Mouse (Mus musculus) T-helper 1 cell (primary cell): ENCODE data around the gene Psmc6.

ENCODE experiments used
- in situ Hi-C: fragments of 300-600 bp; cut with MboI, MseI; formaldehyde crosslinking; loops from one replicate; pipeline ENCODE4 v1.15.1; 2025; ENCODE audit warnings: high pct_unique_total_duplicates

The Psmc6 gene

GRCm38 (mm10) chr14:45329589-45330181 lies at the start of gene Psmc6:
Psmc6 (plus strand) TSS chr14:45329788.
- in situ Hi-C loops: no loop called here

GRCm38 (mm10) chr14:45282066-45282465 lies 47.5 kb upstream of the Psmc6 start:
- in situ Hi-C loops: no loop called here

DNA sequence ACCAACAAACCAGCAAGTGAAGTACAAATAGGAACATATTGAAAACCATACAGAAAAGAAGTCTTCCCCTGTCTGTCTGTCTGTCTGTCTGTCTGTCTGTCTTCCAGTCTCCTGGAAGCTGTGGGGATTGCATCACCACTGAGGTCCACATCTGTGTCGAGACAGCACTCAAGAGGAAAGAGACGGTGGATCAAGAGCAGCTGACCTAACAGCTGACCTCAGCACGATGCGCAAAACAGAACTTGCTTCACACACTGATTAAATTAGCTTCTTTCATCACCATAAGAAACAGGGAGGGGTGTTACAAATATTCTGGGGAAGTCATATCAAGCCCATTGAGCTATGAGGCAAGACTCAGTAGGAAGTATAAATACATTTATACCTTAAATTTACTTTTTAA lies 38.0 kb upstream of the Psmc6 start:
- in situ Hi-C loops: no loop called here

DNA sequence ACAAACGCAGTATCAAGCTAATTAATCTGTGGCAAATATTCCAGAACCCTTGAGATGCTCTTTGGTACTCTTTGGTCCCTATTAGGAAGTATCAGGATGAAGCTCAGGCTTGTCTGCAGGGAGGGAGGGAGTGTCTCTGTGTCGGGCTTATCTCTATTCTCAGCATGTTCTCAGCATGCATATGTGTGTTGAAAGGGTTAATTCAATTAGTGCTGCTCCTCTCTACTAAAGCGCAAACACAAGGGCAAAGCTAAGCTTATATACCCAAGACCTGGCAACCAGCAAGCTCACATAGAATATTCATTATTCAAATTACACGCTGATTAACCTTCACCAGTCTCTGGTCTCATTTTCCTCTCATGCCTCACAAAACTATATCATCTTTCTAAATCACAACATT lies 25.6 kb upstream of the Psmc6 start:
- in situ Hi-C loops: no loop called here

GRCm38 (mm10) chr14:45304389-45304788 lies 25.2 kb upstream of the Psmc6 start:
- in situ Hi-C loops: no loop called here

- in situ Hi-C loops: no loop called here
These were observed 23.7 kb upstream of the Psmc6 start for GRCm38 (mm10) chr14:45305852-45306251.

- in situ Hi-C loops: no loop called here
These were observed 21.8 kb upstream of the Psmc6 start for GRCm38 (mm10) chr14:45307630-45308328.

GRCm38 (mm10) chr14:45309646-45310045 lies 19.9 kb upstream of the Psmc6 start:
- in situ Hi-C loops: no loop called here

DNA sequence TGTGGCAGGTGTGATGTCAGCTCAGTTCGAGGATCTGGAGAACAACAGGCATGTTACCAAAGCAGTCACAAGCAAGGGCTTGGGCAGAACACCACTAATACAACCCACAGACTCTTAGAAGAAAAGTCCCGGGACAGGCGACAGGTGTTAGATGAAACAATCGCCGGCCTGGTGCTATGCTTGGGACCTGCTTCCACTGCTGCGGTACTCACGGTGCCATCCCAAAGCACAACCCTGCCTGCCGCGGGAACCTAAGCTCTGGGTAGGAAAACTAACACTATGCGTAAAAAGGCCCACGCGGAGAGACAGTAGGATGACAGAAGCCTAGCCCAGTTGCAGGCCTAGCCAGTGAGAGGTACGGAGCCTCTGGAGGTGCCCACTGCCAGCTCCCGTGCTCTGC lies 19.5 kb upstream of the Psmc6 start:
- in situ Hi-C loops: no loop called here

DNA sequence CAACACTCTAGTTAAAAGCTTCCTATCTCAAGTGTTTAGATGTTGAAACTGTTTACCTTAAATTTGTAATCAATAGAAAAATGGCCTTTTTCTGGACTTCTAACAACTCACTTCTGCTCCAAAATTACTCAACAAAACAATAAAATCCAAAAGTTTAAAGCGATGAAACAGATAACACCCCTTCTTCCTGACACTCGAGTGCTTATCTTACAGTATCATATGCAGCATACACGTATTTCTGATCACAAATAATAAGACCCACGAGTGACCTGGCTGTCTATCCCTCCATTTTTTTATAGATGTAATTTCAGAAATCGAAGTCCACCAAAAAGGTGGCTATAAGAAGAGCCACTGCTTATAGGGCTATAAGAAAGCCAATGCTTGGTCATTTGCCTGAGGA lies 12.7 kb upstream of the Psmc6 start:
- in situ Hi-C loops: no loop called here

GRCm38 (mm10) chr14:45317921-45318411 lies 11.6 kb upstream of the Psmc6 start:
- in situ Hi-C loops: no loop called here

DNA sequence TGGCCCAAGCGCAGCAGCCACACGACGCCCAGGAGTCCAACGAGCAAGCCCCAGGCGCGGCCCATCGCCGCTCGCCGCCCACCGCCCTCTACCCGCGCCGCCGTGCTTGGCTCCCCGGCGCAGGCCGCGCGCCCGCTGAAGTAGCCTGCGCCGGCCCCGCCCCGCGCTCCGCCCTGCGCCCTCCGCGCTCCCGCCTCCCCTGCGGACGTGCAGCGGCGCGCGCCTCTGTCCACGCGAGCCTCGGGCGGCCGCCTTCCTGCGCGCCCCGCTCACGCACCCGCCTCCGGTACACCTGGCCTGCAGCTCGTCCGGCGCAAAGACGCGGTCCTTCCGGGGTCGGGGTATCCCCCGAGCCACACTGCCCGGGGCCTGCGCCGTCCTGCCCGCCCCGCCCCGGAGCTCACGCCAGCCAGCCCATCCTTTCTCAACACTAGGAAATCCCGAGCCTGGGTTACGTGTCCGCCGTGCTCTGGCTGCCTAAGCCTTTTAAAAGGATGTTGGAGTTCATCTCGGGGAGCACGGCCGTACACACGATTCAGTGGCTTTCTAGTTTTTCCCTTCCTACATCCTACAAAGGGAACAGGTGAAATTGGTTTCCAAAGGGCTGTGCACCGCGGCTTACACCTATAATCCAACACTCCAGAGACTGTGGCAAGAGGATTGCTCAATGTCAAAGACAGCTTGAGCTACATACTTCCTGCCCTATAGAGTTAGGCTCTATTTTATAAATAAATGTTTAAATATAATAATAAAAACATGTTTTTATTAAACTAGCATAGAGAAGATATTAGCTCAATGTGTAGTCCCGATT lies 11.0 kb upstream of the Psmc6 start, which contains the start of gene Ero1l:
TSS of gene Ero1l (minus strand) at position 346 of the 811 bp plus-strand sequence.
- in situ Hi-C loops: no loop called here

- in situ Hi-C loops: no loop called here
These were observed 10.4 kb upstream of the Psmc6 start for GRCm38 (mm10) chr14:45319237-45319610.

GRCm38 (mm10) chr14:45320111-45320510 lies 9.5 kb upstream of the Psmc6 start:
- in situ Hi-C loops: no loop called here

DNA sequence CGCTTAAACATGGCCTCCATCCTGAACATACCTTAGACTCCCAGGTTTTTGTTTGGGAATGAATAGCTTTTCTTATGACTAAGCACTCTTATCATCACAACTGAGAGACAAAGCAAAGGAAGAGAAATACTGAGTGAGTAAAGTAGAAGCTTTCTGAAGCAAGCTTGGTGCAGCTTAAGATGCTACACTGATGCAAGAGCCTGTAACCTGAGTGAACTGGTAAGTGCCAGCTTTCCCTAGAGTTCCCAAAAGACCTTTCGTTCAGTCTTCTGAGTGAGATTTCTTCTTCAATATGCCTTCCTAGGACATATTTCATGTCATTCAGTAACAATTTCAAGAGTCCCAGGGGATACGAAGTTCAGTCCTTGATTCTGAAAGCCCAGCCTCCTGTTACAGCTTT lies 8.5 kb upstream of the Psmc6 start:
- in situ Hi-C loops: no loop called here

- in situ Hi-C loops: no loop called here
These were observed 8.0 kb upstream of the Psmc6 start for GRCm38 (mm10) chr14:45321622-45322021.

DNA sequence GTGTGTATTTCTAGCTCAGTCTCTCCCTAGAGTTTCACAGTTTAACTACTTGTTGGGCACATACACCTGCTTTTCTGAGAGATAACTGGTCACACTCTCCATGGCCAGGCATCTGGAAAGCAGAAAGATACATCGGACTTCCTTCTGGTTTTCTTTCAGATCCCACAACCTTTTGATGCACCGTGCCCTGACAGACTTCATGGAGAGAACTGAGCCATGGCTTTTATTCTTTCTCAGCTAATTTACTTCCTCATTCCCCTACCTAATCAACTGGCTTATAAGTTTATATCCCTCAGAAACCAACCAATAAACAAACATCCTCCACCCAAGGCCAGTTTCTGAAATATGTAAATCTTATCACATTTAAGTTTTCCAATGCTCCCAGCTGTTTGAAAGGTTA lies 7.1 kb upstream of the Psmc6 start:
- in situ Hi-C loops: no loop called here

DNA sequence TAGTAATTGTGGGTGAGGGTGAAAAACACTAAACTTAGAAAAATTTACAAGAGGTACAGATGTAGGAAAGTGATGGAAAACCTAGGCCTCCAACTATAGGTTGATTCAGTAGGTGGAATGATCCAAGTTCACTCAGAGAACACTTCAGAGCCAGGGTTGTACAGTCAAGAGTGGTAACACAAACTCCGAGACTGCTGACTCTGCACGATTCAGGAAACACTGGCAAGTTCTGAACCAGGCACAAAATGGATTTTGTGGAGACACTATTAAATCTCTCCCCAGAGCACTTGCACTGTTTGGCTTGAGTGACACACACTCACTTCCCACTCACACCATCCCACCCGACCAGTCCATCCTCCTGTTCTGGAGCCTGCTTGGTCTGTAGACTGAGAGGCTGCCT lies 6.3 kb upstream of the Psmc6 start:
- in situ Hi-C loops: no loop called here

GRCm38 (mm10) chr14:45325471-45325870 lies 4.1 kb upstream of the Psmc6 start:
- in situ Hi-C loops: no loop called here

GRCm38 (mm10) chr14:45328072-45328713 lies 1.4 kb upstream of the Psmc6 start:
- in situ Hi-C loops: no loop called here

DNA sequence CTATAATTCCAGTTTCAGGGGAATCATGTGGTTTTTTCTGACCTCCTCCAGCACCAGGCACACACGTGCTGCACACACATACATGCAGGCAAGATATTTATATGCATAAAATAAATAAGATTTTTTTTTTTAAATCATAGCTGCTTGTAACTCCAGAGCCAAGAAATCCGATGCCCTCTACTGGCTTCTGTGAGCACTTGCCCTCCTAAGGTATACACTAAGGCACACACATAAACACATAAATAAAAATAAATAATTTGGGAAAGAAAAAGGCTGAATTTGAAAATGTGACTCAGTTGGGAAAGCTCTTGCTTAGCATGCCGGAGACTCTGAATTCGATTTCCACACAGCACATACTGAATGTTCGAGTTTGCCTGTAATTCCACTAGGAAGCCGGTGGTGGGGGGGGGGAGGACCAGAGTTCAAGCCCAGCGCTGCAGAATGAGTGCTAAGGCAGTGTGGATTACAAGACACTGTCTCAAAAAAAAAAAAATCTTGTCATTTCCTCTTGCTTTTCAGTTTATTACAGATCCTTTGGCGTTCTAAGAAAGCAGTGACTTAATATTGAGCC lies 485 bp upstream of the Psmc6 start:
- in situ Hi-C loops: no loop called here
